Mouse (Mus musculus) CH12.LX (cell line): ENCODE data around the gene Ston2.

Experiments
- BHLHE40 ChIP-seq: IDR thresholded peaks from 2 replicates; pipeline ENCODE4 v1.6.1; 2011; ENCODE audit warnings: mild to moderate bottlenecking, low read depth, low read length, improper control_type of control experiment
- CHD1 ChIP-seq: IDR thresholded peaks from 2 replicates; pipeline ENCODE4 v1.6.1; 2012; ENCODE audit warnings: low read depth, low read length, improper control_type of control experiment, inconsistent platforms
- CTCF ChIP-seq, 2 experiments: IDR thresholded peaks in 1 of 2; conservative IDR thresholded peaks in 1 of 2; 2 replicates each; pipeline ENCODE4 v1.5.1; 2011 to 2012; ENCODE audit warnings: low read depth in 2 of 2, low read length in 2 of 2, improper control_type of control experiment in 1 of 2, inconsistent platforms in 1 of 2, mild to moderate bottlenecking in 1 of 2, moderate library complexity in 1 of 2
- HCFC1 ChIP-seq: IDR thresholded peaks from 2 replicates; pipeline ENCODE4 v1.6.1; 2012; ENCODE audit warnings: low read depth, mild to moderate bottlenecking, inconsistent platforms, low read length, improper control_type of control experiment
- JUN ChIP-seq: IDR thresholded peaks from 2 replicates; pipeline ENCODE4 v1.6.1; 2011; ENCODE audit warnings: low read depth, mild to moderate bottlenecking, low read length, improper control_type of control experiment, moderate library complexity; ENCODE audit not compliant: insufficient read depth
- TCF12 ChIP-seq: IDR thresholded peaks from 2 replicates; pipeline ENCODE4 v1.6.1; 2014; ENCODE audit warnings: low read depth, mild to moderate bottlenecking, inconsistent platforms, low read length, improper control_type of control experiment

GRCm38 (mm10) chr12:91679320-91680064 lies 108.7 kb downstream of the Ston2 start:
- TF ChIP-seq HCFC1 (no peak), BHLHE40 (no peak), CHD1 (no peak), TCF12 (no peak), JUN (no peak), CTCF (conservative IDR thresholded peaks at IDR 0.05 in 1 of 2, IDR thresholded peaks at IDR 0.05 in 1 of 2; ENCODE audit: low read depth in 2 of 2, low read length in 2 of 2) (no peak)
